Mouse (Mus musculus) layer of hippocampus, adult 8-10 months (tissue): ENCODE results near the gene Tmem33. TPM values are rescaled to one million over a fixed set of nuclear protein-coding genes. Genes with fewer than 3 reads are reported as not detected.

Experiments used
- DNase-seq, 2 experiments: peaks; one replicate each; pipeline ENCODE4 v3.0.0; 2022; ENCODE audit warnings: low spot score in 2 of 2
- total RNA-seq, 4 experiments: library from RNA; stranded (reverse); gene quantifications; 2 replicates each; pipeline ENCODE4 v1.2.4; 2022

The Tmem33 gene
- total RNA-seq: 100 to 1,000 TPM in 1 of 4 experiments, 10 to 100 TPM in 3; 71.7 to 101 (median 88.0) TPM

DNA sequence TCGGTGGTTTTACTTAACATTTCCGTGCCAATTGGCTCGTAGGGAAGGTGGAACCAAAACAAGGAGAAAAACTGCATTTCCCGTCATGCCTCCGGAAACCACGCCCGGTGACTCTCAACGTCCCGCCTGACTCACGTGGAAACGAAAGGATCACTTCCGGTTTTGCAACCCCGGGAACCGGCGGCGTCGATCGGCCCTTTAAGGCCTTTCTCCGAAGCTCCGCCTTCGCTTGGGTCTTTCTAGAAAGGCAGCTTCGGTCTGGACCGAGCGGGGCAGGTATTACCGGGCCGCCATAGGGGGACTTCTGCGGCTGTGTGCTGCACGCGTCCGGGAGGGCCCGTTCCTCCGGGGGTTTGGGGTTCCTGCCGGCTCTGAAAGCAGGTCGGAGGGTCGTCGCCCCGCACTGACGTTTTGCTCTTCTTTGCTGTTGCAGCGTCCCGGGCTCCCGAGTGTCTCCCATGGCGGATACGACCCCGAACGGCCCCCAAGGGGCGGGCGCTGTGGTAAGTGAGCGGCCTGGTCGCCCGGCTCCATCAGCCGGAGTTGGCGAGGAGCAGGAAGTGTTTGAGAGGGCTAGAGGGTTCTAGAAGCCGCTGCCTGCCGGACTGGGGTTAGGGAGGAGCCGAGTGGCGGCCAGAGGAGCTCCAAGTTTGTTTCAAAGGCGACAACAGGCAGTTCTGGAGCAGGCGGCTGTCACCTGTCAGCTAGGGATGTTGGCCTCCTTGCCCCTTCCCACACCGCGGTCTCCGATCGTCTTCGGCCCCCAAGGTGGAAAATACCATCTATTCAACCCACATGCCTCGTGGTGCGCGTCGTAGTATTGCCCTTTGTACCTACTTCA lies at the start of gene Tmem33:
Tmem33 (plus strand) TSS at position 35 of the 841 bp plus-strand sequence.
- DNase-seq: peak; percentile 92

DNA sequence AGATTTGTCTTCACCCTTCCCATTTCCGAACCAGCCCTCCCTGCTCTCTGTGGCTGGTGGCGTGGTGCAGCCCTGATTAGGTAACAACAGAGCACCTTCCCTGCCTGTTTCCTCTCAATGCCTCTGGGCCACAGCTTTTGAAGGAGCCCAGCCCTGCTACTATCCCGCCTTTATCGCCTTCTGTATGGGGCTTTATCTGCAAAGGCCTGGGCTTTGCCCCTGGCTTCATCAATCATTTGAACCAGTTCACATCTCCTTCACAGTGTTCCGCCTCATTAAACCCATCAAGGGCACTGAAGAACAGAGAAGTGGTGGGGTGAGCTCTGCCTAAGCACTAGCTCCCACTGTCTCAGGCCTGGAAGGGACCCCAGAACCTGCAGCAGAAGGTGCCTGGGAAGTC lies 47.2 kb upstream of the Tmem33 start:
- no peak for DNase-seq

DNA sequence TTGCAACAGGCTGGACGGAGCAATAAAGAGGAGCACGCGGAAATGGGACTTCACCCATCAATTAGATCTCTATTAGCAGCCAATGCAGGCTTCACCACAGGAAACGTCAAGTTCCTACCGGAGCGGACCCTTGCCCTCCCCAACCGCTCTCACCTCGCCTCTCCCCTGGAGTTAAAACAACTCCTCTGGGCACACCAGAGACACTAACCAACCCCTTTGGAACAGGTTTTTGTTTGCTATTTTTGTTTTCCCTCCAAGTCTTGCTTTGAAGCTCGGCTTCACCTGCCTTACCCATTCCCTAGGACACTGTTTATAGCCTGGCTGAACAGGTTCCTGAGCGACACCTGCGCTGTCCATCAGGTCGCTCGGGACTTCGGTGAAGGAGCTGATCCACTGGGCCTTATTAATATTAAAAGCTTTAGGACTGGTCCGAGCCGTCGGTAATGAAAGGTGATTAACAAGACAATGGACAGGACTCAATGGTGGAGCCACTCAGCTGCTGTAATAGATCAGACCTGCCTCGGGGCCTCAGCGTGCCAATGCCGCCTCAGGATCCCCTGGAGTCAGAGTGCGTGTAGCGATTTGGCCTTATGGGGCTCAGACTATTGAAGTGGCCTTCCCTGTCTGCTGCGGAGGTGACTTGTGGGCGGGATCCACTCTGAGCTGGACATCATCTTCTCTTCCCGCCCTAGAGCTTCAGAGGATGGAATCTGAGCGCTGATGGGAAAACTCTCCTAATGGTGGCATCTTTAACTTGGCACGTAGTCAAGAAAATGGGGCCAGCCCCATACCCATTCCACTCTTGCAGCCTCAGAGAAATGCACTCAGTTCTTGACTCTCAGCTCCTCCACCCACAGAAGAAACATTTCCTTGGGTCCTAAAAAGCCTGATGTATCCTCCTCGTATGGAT lies 45.0 kb upstream of the Tmem33 start:
- DNase-seq: no peak

GRCm38 (mm10) chr5:67216031-67216778 lies 44.2 kb upstream of the Tmem33 start:
- DNase-seq: no peak

- no peak for DNase-seq
Observed at GRCm38 (mm10) chr5:67216779-67217095, 43.6 kb upstream of the Tmem33 start.

DNA sequence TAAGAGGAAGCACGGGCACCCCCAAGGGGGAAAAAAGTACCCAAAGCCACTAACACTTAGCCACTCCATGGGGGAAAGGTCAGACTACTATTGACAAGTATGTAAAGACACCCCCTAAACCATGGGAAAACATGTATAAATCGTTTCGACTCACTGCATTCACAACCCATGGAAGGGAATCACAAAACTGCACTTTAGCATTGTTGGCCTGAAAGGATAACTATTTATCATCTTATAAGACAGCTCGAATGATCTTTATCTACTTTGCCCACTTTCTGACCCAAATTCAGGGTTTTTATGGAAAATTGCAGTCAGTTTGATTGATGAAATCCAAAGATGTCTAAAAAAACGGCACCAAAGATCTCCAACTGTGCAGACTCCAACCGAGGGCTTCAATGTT lies 38.5 kb upstream of the Tmem33 start:
- no peak for DNase-seq

DNA sequence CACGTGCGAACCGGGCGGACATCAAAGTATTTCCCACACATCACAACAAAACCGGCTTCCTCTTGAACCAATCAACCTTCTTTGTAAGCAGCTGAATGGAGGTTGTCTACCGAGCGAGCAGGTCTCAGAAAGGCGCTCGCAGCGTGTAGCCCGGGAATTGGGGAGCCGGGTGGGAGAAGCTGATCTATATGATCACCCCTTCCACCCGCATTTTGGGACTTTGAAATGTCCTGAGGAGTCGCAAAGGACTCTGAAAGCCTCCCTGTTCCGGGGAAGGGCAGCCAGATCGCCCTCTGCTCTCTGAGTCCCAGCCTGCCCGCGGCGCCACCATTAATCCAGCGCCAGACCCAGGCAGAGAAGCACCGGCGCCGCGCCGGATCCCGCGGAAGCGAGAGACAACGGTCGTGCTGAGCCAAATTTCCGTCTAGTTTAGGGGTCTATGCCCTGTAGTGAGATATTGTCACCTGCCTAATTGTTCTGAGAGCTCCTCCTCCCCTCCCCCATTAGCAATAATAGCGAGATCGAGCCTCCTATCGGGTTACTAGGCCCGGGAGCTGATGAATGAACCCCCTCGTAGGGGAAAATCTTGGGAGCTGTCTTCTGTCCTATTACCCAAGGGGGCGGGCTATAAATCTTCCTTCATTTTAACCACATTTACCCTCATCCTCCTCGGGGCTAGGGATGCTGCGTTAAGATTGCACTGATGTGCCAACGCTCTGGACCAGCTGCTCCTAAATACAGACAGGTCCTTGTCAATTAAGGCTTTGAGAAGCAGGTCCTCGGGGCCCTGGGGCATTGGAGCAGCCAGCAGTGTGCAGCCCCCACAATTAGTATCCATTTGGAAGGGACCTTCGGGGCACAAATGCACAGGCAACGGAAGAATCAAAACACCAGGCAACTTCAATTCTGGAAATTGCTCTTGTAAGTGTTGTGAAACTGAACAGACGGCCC lies 37.6 kb upstream of the Tmem33 start:
- DNase-seq: no peak

DNA sequence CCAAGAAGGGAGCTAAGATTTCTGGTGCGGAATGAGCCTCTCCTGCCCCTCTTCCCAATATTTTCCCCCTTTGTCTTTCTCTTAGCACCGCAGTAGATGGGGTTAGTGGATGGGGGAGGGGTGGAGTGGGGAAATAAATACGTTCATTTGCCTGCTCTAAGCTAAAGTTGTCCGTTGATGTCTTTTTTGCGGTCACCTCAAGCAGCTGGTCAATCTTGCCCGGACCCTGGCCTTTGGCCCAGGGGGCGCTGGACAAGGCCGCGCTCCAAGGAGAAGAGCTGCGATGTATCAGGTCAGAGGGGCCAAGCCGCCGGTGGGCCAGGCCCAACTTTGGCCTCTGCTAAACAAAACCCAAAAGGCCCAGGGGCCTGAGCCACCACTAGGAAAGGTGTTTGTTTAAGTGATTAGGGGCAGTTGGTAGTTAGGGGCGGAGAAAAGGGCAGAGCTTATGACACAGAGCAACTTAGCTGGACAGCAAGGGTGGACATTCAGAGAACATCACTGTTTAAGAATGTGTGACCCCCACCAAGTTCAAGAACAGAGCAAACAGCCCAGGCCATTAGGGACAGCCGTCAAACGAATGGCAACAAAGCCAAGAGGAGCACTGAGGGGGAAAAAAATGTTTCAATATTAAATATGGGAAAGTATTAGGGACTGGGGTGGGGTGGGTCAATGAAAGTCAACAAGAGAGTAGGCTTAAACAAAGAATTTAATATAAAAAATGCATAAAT lies 36.8 kb upstream of the Tmem33 start:
- DNase-seq: no peak

- no peak for DNase-seq
Observed at GRCm38 (mm10) chr5:67224122-67224502, 36.3 kb upstream of the Tmem33 start.

- no peak for DNase-seq
Observed at GRCm38 (mm10) chr5:67225758-67226157, 34.6 kb upstream of the Tmem33 start.

DNA sequence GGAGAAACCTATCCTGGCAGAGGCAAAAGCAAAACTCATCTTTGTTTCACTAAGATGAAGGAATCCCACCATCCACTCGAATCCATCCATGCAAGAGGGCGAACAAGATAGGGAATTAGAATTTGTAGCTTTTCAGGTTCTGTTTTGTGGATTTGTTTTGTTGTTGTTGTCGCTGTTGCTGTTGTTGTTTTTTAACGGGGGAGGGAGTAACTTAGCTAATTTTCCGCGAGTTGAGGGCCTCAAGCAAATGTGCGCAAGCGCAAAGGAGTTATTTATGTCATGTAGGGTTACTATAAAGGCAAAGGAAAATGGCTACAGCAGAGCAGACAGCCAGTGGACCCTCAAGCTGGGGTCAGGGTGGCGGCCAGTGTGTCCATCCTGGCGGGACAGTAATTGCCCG lies 33.1 kb upstream of the Tmem33 start:
- DNase-seq: no peak

DNA sequence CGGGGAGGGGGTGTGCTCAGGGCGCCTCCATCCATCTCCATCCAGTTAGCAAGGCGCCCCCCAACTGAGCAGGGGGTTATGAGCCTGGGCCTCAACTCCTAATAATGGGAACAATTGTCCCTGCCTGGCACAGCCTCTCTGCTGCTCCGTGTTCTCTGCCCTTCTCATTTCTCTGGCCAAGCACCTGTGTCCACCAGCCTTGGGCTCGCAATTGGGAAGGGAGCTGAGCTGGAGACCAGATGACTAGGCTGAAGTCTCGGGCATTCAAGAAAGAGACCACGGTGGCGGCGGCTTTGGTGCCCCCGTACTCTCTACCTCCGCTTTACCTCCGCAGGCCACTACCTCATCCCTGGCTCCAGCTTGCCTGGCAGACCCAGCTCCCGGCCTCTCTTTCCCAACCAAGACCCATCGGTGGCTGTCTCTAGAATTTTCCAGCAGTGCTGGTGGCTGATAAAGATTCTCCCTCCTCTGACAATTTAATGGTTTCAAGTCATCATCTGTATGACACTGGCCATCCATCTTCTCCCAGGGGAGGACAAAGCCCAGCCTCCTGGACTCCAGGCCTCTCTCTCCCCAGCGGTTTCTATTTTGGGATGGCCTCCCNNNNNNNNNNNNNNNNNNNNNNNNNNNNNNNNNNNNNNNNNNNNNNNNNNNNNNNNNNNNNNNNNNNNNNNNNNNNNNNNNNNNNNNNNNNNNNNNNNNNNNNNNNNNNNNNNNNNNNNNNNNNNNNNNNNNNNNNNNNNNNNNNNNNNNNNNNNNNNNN lies 32.5 kb upstream of the Tmem33 start:
- DNase-seq: no peak

- DNase-seq: no peak
Observed at GRCm38 (mm10) chr5:67234682-67235081, 25.7 kb upstream of the Tmem33 start.

DNA sequence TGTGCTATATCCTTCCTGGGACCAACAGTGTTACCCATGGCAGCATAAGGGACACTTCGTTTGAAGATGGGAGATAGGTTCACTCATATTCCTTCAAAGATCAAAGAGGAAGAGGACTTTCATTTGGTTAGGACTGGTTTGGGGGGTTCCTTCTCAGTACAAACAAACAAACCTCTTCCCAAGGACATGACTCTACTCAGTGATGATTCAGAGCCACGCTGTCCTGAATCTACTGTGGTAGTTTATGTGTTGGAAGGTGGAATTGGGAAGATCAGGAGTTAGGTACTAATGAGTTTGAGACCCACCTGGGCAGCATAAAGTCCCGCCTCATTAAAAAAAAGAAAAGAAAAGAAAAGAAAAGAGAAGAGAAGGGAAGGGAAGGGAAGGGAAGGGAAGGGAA lies 24.9 kb upstream of the Tmem33 start:
- DNase-seq: no peak

DNA sequence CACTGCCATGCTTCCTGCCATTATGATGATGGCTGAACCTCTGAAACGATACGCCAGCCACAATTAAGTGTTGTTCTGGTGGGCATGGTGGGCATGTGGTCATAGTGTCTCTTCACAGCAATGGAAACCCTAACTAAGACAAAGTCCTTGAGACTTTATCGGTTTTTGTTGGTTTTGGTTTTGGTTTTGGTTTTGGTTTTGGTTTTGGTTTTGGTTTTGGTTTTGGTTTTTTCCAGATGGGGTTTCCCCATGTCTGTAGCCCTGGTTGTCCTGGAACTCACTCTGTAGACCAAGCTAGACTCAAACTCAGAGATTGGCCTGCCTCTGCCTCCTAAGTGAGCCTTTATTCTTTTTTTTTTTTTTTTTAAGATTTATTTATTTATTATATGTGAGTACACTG lies 23.8 kb upstream of the Tmem33 start:
- no peak for DNase-seq

DNA sequence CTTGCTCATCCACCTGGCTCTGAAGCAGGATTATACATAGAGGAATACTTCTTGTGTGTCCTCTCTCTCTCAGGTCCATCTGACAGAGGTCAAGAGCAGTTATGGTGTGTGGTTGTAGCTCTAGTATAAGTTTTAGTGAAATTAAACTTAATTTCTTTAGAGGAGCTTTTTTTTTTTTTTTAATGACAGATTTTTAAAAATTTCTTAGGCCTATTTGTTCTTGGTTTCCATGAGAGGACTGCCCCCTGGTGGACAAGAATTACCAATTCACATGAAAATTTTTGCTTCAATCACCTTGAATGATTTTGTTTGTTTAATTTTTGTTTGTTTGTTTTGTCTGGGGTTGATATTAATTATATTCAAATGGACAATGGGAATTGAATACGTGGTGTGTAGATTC lies 22.1 kb upstream of the Tmem33 start:
- DNase-seq: no peak

DNA sequence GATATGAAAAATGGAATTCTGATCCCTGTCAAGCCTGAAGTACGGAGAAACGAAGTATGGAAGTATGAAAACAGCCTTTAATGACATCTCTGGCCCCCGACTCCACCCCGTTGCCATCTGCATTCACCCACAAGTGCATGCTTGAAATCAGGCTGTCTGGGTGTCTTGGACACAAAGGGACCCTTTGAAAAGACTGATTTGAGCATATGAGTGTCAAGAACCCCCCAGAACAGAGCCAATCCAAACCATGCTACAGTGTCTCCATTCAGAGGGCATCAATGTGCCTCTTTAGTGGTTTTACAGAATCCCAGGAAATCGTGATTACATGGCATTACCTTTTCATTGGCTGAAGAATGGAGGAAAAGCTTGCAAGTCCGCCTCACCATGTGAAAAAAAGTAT lies 18.7 kb upstream of the Tmem33 start:
- no peak for DNase-seq

DNA sequence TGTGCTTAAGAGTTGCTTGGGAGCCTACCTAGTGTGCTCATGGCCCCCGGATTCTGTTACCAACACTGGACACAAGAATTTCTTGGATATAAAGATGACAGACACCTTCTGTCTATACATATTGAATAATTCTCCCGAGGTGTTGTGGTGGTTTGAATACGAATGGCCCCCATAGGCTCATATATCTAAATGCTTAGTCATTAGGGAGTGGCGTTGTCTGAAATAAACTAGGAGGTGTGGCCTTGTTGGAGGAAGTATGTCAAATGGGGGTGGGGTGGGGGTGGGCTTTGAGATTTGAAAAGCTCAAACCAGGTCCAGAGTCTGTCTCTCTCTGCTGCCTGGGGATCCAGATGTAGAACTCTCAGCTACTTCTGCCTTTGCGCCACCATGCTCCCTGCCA lies 17.1 kb upstream of the Tmem33 start:
- no peak for DNase-seq

DNA sequence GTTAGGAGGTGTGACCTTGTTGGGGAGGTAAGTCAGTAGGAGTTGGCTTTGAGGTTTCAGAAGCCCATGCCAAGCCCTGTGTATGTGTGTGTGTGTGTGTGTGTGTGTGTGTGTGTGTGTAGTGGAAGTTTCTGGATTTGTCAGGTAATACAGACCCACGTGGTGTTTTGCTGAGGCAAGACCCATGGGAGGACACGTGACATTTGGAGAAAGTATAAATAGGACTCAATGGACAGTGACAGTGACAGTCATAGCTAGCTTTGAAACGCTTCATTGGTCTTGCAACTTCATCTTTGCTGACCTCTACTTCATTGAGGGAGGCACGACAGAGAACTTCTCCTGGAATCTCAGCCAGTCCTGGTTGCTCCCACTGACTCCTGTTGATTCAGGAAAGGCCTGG lies 8.1 kb upstream of the Tmem33 start:
- no peak for DNase-seq
